Mouse (Mus musculus): ENCODE data around the gene Nmrk2.

GRCm38 (mm10) chr10:81151261-81151660, 50.6 kb downstream of the Nmrk2 start:
- TF ChIP-seq POLR2A (IDR thresholded peaks at IDR 0.05; ENCODE audit: low read depth, low read length) (no peak), CTCF (IDR thresholded peaks at IDR 0.05; ENCODE audit: borderline replicate concordance, insufficient read depth, low read length) (no peak)

All from embryonic fibroblast, embryonic 13.5 days (primary cell).